Mouse (Mus musculus): ENCODE results near the gene Serpind1. TPM values are rescaled to one million over a fixed set of nuclear protein-coding genes. Genes with fewer than 3 reads are reported as not detected.

The Serpind1 gene
- polyA plus RNA-seq, 1 experiment from 2014 or later, result 0.45 TPM

DNA sequence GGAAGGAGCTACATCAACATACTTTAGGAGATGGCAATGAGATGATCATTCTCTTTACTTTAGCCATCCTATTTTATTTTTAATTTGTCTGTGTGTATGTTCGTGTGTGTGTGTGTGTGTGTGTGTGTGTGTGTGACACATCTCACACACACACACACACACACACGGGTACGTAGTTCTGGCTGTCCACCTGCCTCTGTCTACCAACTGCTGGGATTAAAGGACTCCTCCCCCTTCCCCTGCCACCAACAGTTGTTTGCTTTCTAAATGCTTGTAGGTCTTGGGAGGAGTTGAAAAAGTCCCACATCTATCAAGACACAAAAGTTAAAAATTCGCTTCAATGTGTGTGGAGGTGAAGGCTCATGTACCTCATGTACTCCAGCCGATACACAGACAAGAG is 6.4 kb upstream of the Serpind1 start:
- Histone ChIP-seq H3K27me3 (no peaks in the 10 kb centered on the region), H3K9ac (no peak overlapping the region), H3K36me3 (peaks cover 36% of the 10 kb centered on the region), H3K4me1 (no peaks in the 10 kb centered on the region), H3K27ac (no peak overlapping the region), H3K9me3 (no peaks in the 10 kb centered on the region), H3K4me3 (no peak overlapping the region), H3K4me2 (no peak overlapping the region)
- ATAC-seq (ENCODE audit: insufficient number of reproducible peaks, insufficient read depth, low FRiP score, low TSS enrichment, low read depth), result no peak
- 92% methylated on average over 5 of the region's 5 CpGs for WGBS

DNA sequence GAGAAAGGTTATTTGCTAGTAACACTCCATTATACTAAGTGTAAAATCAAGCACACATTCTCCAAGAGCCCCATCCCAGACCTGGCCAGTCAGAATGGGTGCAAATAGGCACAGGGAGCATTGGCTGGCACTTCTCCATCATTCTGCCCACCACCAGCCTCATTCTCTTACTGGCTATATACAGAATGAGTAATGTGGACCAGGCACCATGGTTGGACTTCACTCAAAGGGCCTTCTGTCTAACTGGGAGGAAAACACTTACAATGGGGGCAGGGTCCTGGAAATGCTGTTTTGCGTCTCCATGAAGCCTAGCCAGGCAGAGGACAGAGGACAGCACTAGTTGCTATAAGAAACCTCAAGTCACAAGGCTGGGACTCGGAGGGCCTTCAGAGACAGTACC is 5.1 kb upstream of the Serpind1 start:
- 80% methylated on average over 2 of the region's 2 CpGs for WGBS
- Histone ChIP-seq H3K4me1 (no peaks in the 10 kb centered on the region), H3K27me3 (no peaks in the 10 kb centered on the region), H3K9ac (no peak overlapping the region), H3K4me2 (no peak overlapping the region), H3K9me3 (no peaks in the 10 kb centered on the region), H3K36me3 (peaks cover 36% of the 10 kb centered on the region), H3K27ac (no peak overlapping the region), H3K4me3 (no peak overlapping the region)
- ATAC-seq (ENCODE audit: insufficient number of reproducible peaks, insufficient read depth, low FRiP score, low TSS enrichment, low read depth), result no peak

DNA sequence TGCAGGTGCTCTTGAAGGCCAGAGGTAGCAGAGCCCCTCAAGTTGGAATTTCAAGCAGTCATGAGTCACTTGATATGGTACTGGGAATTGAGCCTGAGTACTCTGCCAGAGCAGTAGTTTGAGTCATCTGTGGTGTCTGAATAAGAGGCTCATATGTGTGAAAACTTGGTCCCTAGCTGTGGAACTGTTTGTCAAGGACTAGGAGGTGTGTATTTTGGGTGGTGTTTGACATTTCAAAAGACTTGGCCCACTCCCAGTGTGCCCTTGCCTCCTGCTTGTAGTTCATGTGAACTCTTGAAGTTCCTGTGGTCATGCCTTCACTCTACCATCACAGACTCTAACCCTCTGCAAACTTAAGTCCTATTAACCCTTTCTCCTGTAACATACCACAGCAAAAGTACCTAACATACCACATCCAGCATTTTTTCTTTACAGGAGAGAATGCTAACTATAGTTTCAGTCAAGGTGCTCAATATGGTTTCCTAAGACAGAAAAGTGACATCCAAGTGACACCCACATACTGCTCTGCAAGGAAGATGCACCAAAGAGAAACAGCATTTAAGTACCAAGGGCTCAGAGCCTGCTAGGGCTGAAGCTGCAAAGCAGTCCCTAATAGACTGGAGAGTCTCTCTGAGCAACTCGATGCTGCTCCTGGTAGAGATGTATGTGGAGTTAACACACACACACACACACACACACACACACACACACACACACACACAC is 1.2 kb upstream of the Serpind1 start:
- no peak overlapping the region for H3K9ac ChIP-seq
- H3K4me3 ChIP-seq, result no peak overlapping the region
- no peaks in the 10 kb centered on the region for H3K4me1 ChIP-seq
- H3K4me2 ChIP-seq, result no peak overlapping the region
- no peaks in the 10 kb centered on the region for H3K9me3 ChIP-seq
- WGBS, result 90% methylated on average over 1 of the region's 1 CpGs
- no peaks in the 10 kb centered on the region for H3K27me3 ChIP-seq
- ATAC-seq (ENCODE audit: insufficient number of reproducible peaks, insufficient read depth, low FRiP score, low TSS enrichment, low read depth), result no peak
- peaks cover 17% of the 10 kb centered on the region for H3K36me3 ChIP-seq
- no peak overlapping the region for H3K27ac ChIP-seq

DNA sequence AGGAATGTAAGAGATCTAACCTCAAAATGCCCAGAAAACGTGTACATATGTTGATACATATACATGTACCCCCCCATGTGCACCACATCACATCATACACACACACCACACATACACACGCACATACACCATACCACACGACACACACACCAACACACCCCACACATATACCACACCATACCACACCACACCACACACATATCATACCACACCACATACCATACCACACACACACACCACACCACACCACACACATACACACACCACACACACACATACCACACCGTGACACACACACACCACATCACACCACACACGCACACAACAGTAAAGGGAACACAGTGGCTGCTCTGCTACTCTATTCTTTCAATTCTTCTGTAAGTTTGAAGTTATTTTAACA is 684 bp downstream of the Serpind1 start:
- H3K36me3 ChIP-seq, result peaks cover 14% of the 10 kb centered on the region; the same call in 1 of the 2 replicates
- H3K9ac ChIP-seq, result no peak overlapping the region
- 91% methylated on average over 5 of the region's 5 CpGs for WGBS
- H3K4me3 ChIP-seq, result no peak overlapping the region
- no peaks in the 10 kb centered on the region for H3K9me3 ChIP-seq
- no peaks in the 10 kb centered on the region for H3K4me1 ChIP-seq
- no peak for ATAC-seq (ENCODE audit: insufficient number of reproducible peaks, insufficient read depth, low FRiP score, low TSS enrichment, low read depth)
- no peak overlapping the region for H3K27ac ChIP-seq
- H3K4me2 ChIP-seq, result no peak overlapping the region
- no peaks in the 10 kb centered on the region for H3K27me3 ChIP-seq

DNA sequence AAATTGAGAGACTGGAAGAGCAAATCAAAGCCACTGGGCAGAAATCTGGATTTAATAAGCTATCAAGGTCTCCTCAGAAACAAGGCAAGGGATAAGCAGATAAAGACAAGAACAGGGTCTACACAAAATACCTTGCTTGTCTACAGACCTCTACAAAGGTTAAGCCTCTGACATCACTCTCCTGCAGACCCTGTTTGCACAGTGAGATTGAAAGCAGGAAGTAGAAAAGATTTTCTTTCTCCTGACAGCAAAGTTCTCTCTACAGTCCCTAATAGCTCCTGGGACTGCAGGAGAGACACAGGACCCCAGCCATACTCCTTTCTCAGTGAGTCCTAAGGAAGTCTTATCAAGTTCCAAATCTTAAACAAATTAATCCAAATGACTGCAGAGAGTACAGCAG is 3.4 kb downstream of the Serpind1 start:
- no peak for ATAC-seq (ENCODE audit: insufficient number of reproducible peaks, insufficient read depth, low FRiP score, low TSS enrichment, low read depth)
- Histone ChIP-seq H3K9me3 (no peaks in the 10 kb centered on the region), H3K36me3 (peaks cover 27% of the 10 kb centered on the region), H3K27me3 (no peaks in the 10 kb centered on the region), H3K9ac (no peak overlapping the region), H3K4me3 (no peak overlapping the region), H3K4me1 (no peaks in the 10 kb centered on the region), H3K4me2 (no peak overlapping the region), H3K27ac (no peak overlapping the region)

DNA sequence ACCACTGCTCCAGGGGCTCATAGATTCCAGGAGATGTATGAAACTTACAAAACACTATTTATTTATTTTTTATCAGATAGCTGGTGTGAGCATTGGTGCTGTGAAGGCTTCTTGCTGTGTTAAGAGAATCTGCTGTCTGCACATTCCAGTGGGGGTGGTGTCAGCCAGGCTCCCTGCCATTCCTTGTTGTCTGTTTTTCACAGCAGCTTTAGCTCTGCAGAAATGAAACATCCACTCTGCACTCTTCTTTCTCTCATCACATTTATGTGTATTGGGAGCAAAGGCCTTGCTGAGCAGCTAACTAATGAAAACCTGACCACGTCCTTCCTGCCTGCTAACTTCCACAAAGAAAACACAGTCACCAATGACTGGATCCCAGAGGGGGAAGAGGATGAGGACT is 4.9 kb downstream of the Serpind1 start:
- no peak for ATAC-seq (ENCODE audit: insufficient number of reproducible peaks, insufficient read depth, low FRiP score, low TSS enrichment, low read depth)
- no peaks in the 10 kb centered on the region for H3K27me3 ChIP-seq
- H3K27ac ChIP-seq, result no peak overlapping the region
- no peak overlapping the region for H3K4me3 ChIP-seq
- 84% methylated on average over 1 of the region's 1 CpGs for WGBS
- H3K36me3 ChIP-seq, result peaks cover 32% of the 10 kb centered on the region
- no peaks in the 10 kb centered on the region for H3K4me1 ChIP-seq
- H3K4me2 ChIP-seq, result no peak overlapping the region
- no peak overlapping the region for H3K9ac ChIP-seq
- no peaks in the 10 kb centered on the region for H3K9me3 ChIP-seq

DNA sequence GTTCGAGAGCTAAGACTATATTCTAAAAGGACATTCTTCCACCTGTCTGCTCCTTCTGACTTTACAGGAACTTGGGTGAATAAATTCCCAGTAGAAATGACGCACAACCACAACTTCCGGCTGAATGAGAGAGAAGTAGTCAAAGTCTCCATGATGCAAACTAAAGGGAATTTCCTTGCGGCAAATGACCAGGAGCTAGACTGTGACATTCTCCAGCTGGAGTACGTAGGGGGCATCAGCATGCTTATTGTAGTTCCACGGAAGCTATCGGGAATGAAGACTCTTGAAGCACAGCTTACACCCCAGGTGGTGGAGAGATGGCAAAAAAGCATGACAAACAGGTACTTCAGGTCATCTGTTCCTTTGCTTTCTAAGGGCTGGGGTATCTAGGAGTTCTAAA is 8.5 kb downstream of the Serpind1 start:
- 91% methylated on average over 7 of the region's 7 CpGs for WGBS
- H3K4me3 ChIP-seq, result no peak overlapping the region
- H3K4me1 ChIP-seq, result no peaks in the 10 kb centered on the region
- ATAC-seq (ENCODE audit: insufficient number of reproducible peaks, insufficient read depth, low FRiP score, low TSS enrichment, low read depth), result no peak
- no peak overlapping the region for H3K4me2 ChIP-seq
- H3K9me3 ChIP-seq, result no peaks in the 10 kb centered on the region
- H3K27ac ChIP-seq, result no peak overlapping the region
- peaks cover 40% of the 10 kb centered on the region for H3K36me3 ChIP-seq
- H3K9ac ChIP-seq, result no peak overlapping the region
- H3K27me3 ChIP-seq, result no peaks in the 10 kb centered on the region

DNA sequence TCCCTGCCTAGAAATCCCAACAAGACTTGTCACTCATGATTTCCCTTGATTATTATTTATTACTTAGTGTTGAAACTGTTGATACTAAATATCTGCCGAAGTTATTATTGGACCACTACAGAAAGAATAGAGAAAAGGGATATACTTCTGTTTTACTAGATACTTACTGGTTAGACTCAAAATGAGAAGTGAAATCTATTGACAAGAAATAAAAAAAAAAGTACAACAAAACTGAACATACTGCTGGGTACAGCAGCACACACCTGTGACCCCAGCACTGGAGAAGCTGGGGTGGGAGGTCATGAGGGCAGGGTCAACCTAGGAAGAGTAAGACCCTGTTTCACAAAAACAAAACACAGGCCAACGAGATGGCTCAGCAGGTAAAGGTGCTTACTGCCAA is 9.5 kb downstream of the Serpind1 start:
- WGBS, result 80% methylated on average over 2 of the region's 2 CpGs
- H3K27me3 ChIP-seq, result no peaks in the 10 kb centered on the region
- no peak for ATAC-seq (ENCODE audit: insufficient number of reproducible peaks, insufficient read depth, low FRiP score, low TSS enrichment, low read depth)
- H3K4me1 ChIP-seq, result no peaks in the 10 kb centered on the region
- H3K27ac ChIP-seq, result no peak overlapping the region
- no peak overlapping the region for H3K4me2 ChIP-seq
- H3K9me3 ChIP-seq, result no peaks in the 10 kb centered on the region
- peaks cover 40% of the 10 kb centered on the region for H3K36me3 ChIP-seq
- H3K9ac ChIP-seq, result no peak overlapping the region
- no peak overlapping the region for H3K4me3 ChIP-seq

DNA sequence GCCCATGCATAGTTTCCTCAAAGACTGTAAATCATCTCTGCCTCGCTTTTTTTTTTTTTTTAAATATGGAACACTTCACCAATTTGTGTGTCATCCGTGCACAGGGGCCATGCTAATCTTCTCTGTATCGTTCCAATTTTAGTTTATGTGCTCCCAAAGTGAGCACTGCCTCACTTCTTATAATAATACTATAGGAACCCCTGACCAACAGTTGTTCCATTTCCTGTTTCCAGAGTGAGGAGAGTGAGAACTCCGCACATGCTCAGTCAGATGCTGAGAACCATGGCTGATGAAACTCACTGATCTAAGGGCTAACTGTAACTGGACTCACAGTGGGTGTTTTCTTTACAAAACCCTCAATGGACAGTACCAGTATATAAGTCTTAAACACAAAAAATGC is 10.7 kb downstream of the Serpind1 start:
- Histone ChIP-seq H3K27me3 (no peaks in the 10 kb centered on the region), H3K36me3 (peaks cover 36% of the 10 kb centered on the region), H3K4me1 (no peaks in the 10 kb centered on the region), H3K27ac (no peak overlapping the region), H3K4me2 (no peak overlapping the region), H3K9ac (no peak overlapping the region), H3K9me3 (no peaks in the 10 kb centered on the region), H3K4me3 (no peak overlapping the region)
- WGBS, result 88% methylated on average over 4 of the region's 4 CpGs
- no peak for ATAC-seq (ENCODE audit: insufficient number of reproducible peaks, insufficient read depth, low FRiP score, low TSS enrichment, low read depth)

DNA sequence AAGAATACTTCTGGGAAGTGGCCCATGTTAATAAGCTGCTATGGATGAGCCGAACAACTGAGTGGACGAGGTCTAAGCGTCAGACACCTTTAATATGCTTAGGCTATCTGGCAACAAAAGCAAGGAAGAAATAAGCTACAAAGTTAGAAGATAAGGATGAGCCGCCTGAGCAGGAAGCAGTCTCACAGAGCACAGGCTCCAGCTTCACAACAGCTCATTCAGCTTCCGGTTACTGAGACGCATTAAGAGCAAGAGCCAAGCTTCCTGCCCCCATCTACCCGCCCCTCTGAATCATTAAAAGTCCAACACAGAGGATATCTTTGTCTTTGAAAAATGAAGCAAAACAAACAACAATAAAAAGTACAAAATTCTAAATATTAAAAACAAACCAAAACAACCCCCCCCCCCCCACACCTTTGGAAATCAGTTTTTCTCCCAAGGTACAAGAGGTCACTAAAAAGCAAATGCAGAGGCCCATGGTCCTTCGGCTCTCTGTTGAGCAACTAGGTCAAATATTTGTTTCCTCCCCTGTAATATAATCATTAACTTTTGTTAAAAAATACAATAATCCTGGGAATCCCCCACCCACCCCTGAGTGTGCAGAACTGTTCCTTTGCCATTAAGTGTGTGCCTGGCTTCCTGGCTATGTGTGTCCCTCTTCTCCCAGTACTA is 14.1 kb downstream of the Serpind1 start:
- no peaks in the 10 kb centered on the region for H3K4me1 ChIP-seq
- no peak overlapping the region for H3K9ac ChIP-seq
- no peak overlapping the region for H3K4me2 ChIP-seq
- 81% methylated on average over 8 of the region's 8 CpGs for WGBS
- no peaks in the 10 kb centered on the region for H3K27me3 ChIP-seq
- H3K9me3 ChIP-seq, result no peaks in the 10 kb centered on the region
- no peak for ATAC-seq (ENCODE audit: insufficient number of reproducible peaks, insufficient read depth, low FRiP score, low TSS enrichment, low read depth)
- no peak overlapping the region for H3K27ac ChIP-seq
- no peak overlapping the region for H3K4me3 ChIP-seq
- peaks cover 38% of the 10 kb centered on the region for H3K36me3 ChIP-seq

DNA sequence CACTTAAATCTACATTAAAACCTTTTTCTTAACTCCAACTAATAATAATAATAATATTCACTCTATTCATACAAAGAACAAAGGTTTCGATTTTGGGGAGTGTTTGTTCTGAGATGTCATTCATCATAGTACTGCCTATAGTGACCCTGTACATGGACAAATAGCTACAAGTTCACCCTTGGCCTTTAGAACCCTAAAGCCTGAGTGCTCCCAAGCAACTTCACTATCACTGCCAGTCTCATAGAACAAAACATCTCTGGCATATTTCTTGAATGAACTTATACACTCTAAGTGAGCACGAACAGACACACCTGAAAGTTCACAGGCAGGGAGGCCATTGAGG is 14.6 kb downstream of the Serpind1 start:
- no peaks in the 10 kb centered on the region for H3K9me3 ChIP-seq
- H3K27ac ChIP-seq, result no peak overlapping the region
- 90% methylated on average over 2 of the region's 2 CpGs for WGBS
- no peak overlapping the region for H3K9ac ChIP-seq
- no peaks in the 10 kb centered on the region for H3K27me3 ChIP-seq
- H3K4me1 ChIP-seq, result no peaks in the 10 kb centered on the region
- no peak for ATAC-seq (ENCODE audit: insufficient number of reproducible peaks, insufficient read depth, low FRiP score, low TSS enrichment, low read depth)
- no peak overlapping the region for H3K4me2 ChIP-seq
- peaks cover 43% of the 10 kb centered on the region for H3K36me3 ChIP-seq
- H3K4me3 ChIP-seq, result no peak overlapping the region

DNA sequence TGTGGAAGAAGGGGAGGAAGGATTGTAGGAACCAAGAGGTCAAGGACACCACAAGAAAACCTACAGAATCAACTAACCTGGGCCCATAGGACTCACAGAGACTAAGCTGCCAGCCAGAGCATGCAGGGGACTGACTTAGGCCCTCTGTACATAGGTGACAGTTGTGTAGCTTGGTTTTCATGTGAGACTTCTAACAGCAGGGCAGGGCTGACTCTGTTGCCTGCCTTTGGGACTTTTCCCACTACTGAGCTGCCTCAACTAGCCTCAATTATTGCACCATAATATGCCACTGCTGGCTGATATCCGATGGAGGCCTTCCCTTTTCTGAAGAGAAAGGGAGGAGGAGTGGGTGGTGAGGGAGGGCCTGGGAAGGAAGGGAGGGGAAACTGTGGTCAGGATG is 15.6 kb downstream of the Serpind1 start:
- no peak for ATAC-seq (ENCODE audit: insufficient number of reproducible peaks, insufficient read depth, low FRiP score, low TSS enrichment, low read depth)
- Histone ChIP-seq H3K9me3 (no peaks in the 10 kb centered on the region), H3K36me3 (peaks cover 52% of the 10 kb centered on the region), H3K4me1 (no peaks in the 10 kb centered on the region), H3K4me3 (no peak overlapping the region), H3K27ac (no peak overlapping the region), H3K4me2 (no peak overlapping the region), H3K9ac (no peak overlapping the region), H3K27me3 (no peaks in the 10 kb centered on the region)
- WGBS, result 89% methylated on average over 1 of the region's 1 CpGs
